Comparison of ENCODE assay signal across 15 mouse cellular contexts in genomic region chr16:22187366-22187765, GRCm38 (mm10).
"Had no signal": no experiment of that assay in that cellular context is flagged by ENCODE, and none has a peak within 500 bp of the region (broad histone marks: within the 10 kb centered on the region; RNA-seq: fewer than 3 reads in every experiment).

No protein-coding gene starts in this region.

- H3K4me3 ChIP-seq: midbrain, embryonic 10.5 days; midbrain, embryonic 12.5 days; myocyte; neural tube, embryonic 13.5 days; neural tube, embryonic 15.5 days had no signal

- H3K4me1 ChIP-seq: midbrain, embryonic 10.5 days; midbrain, embryonic 12.5 days; neural tube, embryonic 13.5 days; neural tube, embryonic 15.5 days had no signal

- H3K36me3 ChIP-seq: midbrain, embryonic 10.5 days; midbrain, embryonic 12.5 days; neural tube, embryonic 13.5 days; neural tube, embryonic 15.5 days had no signal

- H3K27me3 ChIP-seq: midbrain, embryonic 12.5 days; neural tube, embryonic 13.5 days; neural tube, embryonic 15.5 days had no signal

- DNase-seq: lung, adult 18-20 months; lung, embryonic 14.5 days; lung, postnatal 10 days; lung, postnatal 36 days; midbrain, embryonic 14.5 days; right cerebral cortex, postnatal 14 days; thymus, adult 18-20 months; thymus, postnatal 14 days; thymus, postnatal 36 days had no signal

- H3K9me3 ChIP-seq: midbrain, embryonic 10.5 days; midbrain, embryonic 12.5 days; neural tube, embryonic 13.5 days; neural tube, embryonic 15.5 days had no signal

- ATAC-seq: midbrain, embryonic 16.5 days had no signal
